Mouse (Mus musculus) small intestine, adult 2 months (tissue): ENCODE measurements around the gene Tchhl1. TPM values are rescaled to one million over a fixed set of nuclear protein-coding genes. Genes with fewer than 3 reads are reported as not detected.
A peak's percentile ranks its signal among the peaks of the same experiment; 100 is the strongest.

ENCODE experiments used
- H3K27ac ChIP-seq: fragments of 200-500 bp; 2 replicates; pipeline ENCODE4 v1.5.1; 2012; ENCODE audit warnings: low read depth, low read length, control low read depth, inconsistent platforms; ENCODE audit not compliant: insufficient read depth
- H3K27me3 ChIP-seq: fragments of 200-500 bp; 2 replicates; pipeline ENCODE4 v1.6.1; 2012; ENCODE audit warnings: mild to moderate bottlenecking, moderate library complexity, low read length, inconsistent platforms; ENCODE audit not compliant: control insufficient read depth, insufficient read depth
- H3K36me3 ChIP-seq: fragments of 200-500 bp; 2 replicates; pipeline ENCODE4 v1.6.1; 2012; ENCODE audit warnings: mild to moderate bottlenecking, low read length, control low read depth, inconsistent platforms; ENCODE audit not compliant: control insufficient read depth, insufficient read depth
- H3K4me1 ChIP-seq: fragments of 200-500 bp; 2 replicates; pipeline ENCODE4 v1.6.1; 2012; ENCODE audit warnings: low read length, inconsistent platforms, mixed read lengths; ENCODE audit not compliant: control insufficient read depth, insufficient read depth, insufficient read length
- H3K4me3 ChIP-seq: fragments of 200-500 bp; 2 replicates; pipeline ENCODE4 v1.5.1; 2012; ENCODE audit warnings: low read depth, mild to moderate bottlenecking, control low read depth, inconsistent platforms, low read length, moderate library complexity
- CTCF ChIP-seq: fragments of 200-500 bp; IDR thresholded peaks from 2 replicates; pipeline ENCODE4 v1.5.1; 2012; ENCODE audit warnings: low read depth, mild to moderate bottlenecking, control low read depth, inconsistent platforms, low read length, moderate library complexity, mixed read lengths; ENCODE audit not compliant: insufficient replicate concordance, insufficient read length; ENCODE audit errors: extremely low read depth
- POLR2A ChIP-seq: fragments of 200-500 bp; IDR thresholded peaks from 2 replicates; pipeline ENCODE4 v1.6.1; 2012; ENCODE audit warnings: low read depth, mild to moderate bottlenecking, control low read depth, inconsistent platforms, low read length, moderate library complexity
- WGBS: fragments of 180-500 bp; shearing (Covaris S2); methylation state at CpG from one replicate; pipeline ENCODE4 v1.1.7; 2018; 5-methylcytosine and 5-hydroxymethylcytosine counted together
- polyA plus RNA-seq: library from polyadenylated mRNA; depleted of rRNA; stranded (reverse); fragments of >200 nt; gene quantifications from 2 replicates; pipeline ENCODE4 v1.2.3, GENCODE M21; 2012; rRNA removed

Tchhl1 gene
- polyA plus RNA-seq, 1 experiment = not detected

- 79% methylated on average over 7 of the region's 7 CpGs for WGBS
- H3K27ac ChIP-seq = no peak overlapping the region
These were observed 44.0 kb downstream of the Tchhl1 start for GRCm38 (mm10) chr3:93512386-93513101.

GRCm38 (mm10) chr3:93514628-93515027 is 46.1 kb downstream of the Tchhl1 start:
- Histone ChIP-seq H3K27ac (no peak overlapping the region), H3K4me3 (no peak overlapping the region), H3K4me1 (no peaks in the 10 kb centered on the region), H3K27me3 (no peaks in the 10 kb centered on the region), H3K36me3 (no peaks in the 10 kb centered on the region)
- TF ChIP-seq CTCF = no peak
- no peak for TF ChIP-seq POLR2A
- WGBS = 93% methylated on average over 3 of the region's 3 CpGs

More at GRCm38 (mm10) chr3:93512386-93513101, 44.0 kb downstream of the Tchhl1 start:
- no peaks in the 10 kb centered on the region for H3K4me1 ChIP-seq
- H3K36me3 ChIP-seq = no peaks in the 10 kb centered on the region
- no peak overlapping the region for H3K4me3 ChIP-seq
- no peaks in the 10 kb centered on the region for H3K27me3 ChIP-seq
- TF ChIP-seq POLR2A (no peak), CTCF (no peak)

DNA sequence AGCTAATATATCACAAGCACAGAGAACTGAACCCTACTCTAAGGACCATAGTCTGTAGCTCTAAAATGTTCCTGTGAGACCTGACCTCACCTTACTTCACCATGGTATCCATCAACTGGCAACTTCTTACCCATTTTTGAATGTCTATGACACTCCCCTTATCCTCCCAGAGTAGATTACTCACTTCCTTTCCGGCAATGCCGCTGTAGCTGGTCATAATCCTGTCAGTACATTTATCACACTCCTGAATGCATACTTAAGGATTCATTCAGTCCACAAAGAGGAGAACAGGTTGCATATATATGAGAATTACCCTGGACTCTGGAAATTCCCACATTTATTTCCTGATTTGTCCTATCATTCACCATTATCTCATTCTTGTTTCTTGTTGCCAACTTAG is 48.8 kb downstream of the Tchhl1 start:
- Histone ChIP-seq H3K4me3 (no peak overlapping the region), H3K27me3 (no peaks in the 10 kb centered on the region), H3K36me3 (no peaks in the 10 kb centered on the region), H3K27ac (no peak overlapping the region), H3K4me1 (no peaks in the 10 kb centered on the region; the same call in 1 of the 2 replicates)
- 30% methylated on average over 2 of the region's 2 CpGs for WGBS
- TF ChIP-seq POLR2A = no peak
- no peak for TF ChIP-seq CTCF

DNA sequence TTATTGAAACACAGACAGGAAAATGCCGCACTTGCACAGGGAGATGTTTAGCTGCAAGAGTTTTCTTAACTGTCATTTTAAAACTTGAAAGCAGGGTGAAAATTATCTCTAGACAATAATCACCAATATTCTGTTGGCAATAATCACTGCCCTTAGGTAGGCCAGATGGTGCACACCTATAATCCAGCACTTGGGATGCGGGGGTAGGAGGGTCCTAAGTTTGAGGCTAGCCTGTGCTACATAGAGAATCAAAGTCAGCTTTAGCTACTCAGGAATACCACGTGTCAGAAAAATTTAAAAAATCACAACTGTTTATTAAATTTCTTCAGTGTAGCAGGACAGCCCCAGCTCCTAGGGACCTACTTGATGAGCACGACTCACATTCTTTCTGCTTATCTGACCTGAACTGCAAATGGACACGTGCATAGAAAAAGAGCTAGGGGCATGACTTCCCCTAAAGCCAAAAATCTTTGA is 51.3 kb downstream of the Tchhl1 start:
- H3K4me3 ChIP-seq = no peak overlapping the region
- WGBS = 62% methylated on average over 5 of the region's 5 CpGs

GRCm38 (mm10) chr3:93520330-93521193 is 52.0 kb downstream of the Tchhl1 start, which contains the start of gene S100a11:
TSS of gene S100a11 (plus strand) at chr3:93520488.
- H3K4me1 ChIP-seq = no peaks in the 10 kb centered on the region; the same call in 1 of the 2 replicates

More for the DNA sequence above, 51.3 kb downstream of the Tchhl1 start:
- Histone ChIP-seq H3K27ac (no peak overlapping the region), H3K27me3 (no peaks in the 10 kb centered on the region), H3K36me3 (peaks cover 7% of the 10 kb centered on the region), H3K4me1 (no peaks in the 10 kb centered on the region; the same call in 1 of the 2 replicates)
- TF ChIP-seq CTCF (no peak), POLR2A (no peak)

More at GRCm38 (mm10) chr3:93520330-93521193, 52.0 kb downstream of the Tchhl1 start, which contains the start of gene S100a11:
- peak; percentile 82; the same call in 1 of the 2 replicates for TF ChIP-seq POLR2A
- peak; percentile 13; the same call in 1 of the 2 replicates for TF ChIP-seq CTCF
- H3K27me3 ChIP-seq = no peaks in the 10 kb centered on the region
- H3K4me3 ChIP-seq = peak within 1 kb of the TSS; percentile 88
- H3K27ac ChIP-seq = peak within 1 kb of the TSS; percentile 51
- peaks cover 8% of the 10 kb centered on the region for H3K36me3 ChIP-seq
- WGBS = under 1% methylated on average over 38 of the region's 38 CpGs

Other genes starting within 250 kb of the Tchhl1 start
- not detected in 2 replicates for gene Flg, start 195.2 kb upstream of the Tchhl1 start, polyA plus RNA-seq
- not detected in 2 replicates for gene Hrnr, start 149.0 kb upstream of the Tchhl1 start, polyA plus RNA-seq
- not detected in 2 replicates for gene Rptn, start 75.1 kb upstream of the Tchhl1 start, polyA plus RNA-seq
- gene Tchh, start 26.4 kb upstream of the Tchhl1 start, polyA plus RNA-seq = 0.04 TPM in 1 of 2 replicates, not detected in the other
- 49.0 and 81.5 TPM in 2 replicates for gene S100a11, start 51.7 kb downstream of the Tchhl1 start, polyA plus RNA-seq
- 43.4 and 172 TPM in 2 replicates for gene S100a10, start 86.3 kb downstream of the Tchhl1 start, polyA plus RNA-seq
- gene Tdpoz2, start 183.9 kb downstream of the Tchhl1 start, polyA plus RNA-seq = not detected in 2 replicates
- not detected in 2 replicates for gene Tdpoz1, start 207.6 kb downstream of the Tchhl1 start, polyA plus RNA-seq
- not detected in 2 replicates for gene Gm37596, start 224.3 kb downstream of the Tchhl1 start, polyA plus RNA-seq